Mouse (Mus musculus) MEL (cell line): ENCODE measurements at regions not wholly inside any gene's neighbourhood (a gene's known extent, or its start where the extent isn't known, plus 50 kb on each side); places are given as distances from the start of the nearest gene placed in this dataset.

Experiments used
- CTCF ChIP-seq, 3 experiments: IDR thresholded peaks in 2 of 3; conservative IDR thresholded peaks in 1 of 3; 2 replicates each; pipeline ENCODE4 v1.5.1; 2011 to 2012; ENCODE audit warnings: low read length in 3 of 3, low read depth in 2 of 3, mild to moderate bottlenecking in 2 of 3, improper control_type of control experiment in 1 of 3, inconsistent platforms in 1 of 3, mixed read lengths in 1 of 3, moderate library complexity in 1 of 3; ENCODE audit not compliant: control insufficient read depth in 1 of 3, insufficient read depth in 1 of 3, poor library complexity in 1 of 3, severe bottlenecking in 1 of 3
- ETS1 ChIP-seq: IDR thresholded peaks from 2 replicates; pipeline ENCODE4 v1.6.1; 2012; ENCODE audit warnings: low read depth, mild to moderate bottlenecking, inconsistent platforms, low read length, improper control_type of control experiment, moderate library complexity
- KAT2A ChIP-seq: conservative IDR thresholded peaks from 2 replicates; pipeline ENCODE4 v1.6.1; 2012; ENCODE audit warnings: low read depth, low read length, improper control_type of control experiment, inconsistent platforms
- NELFE ChIP-seq: IDR thresholded peaks from 2 replicates; pipeline ENCODE4 v1.6.1; 2011; ENCODE audit warnings: low read depth, low read length, improper control_type of control experiment
- POLR2A ChIP-seq, 2 experiments: IDR thresholded peaks; 2 replicates each; pipeline ENCODE4 v1.6.1; 2011 to 2012; ENCODE audit warnings: low read length in 2 of 2, mild to moderate bottlenecking in 2 of 2, control low read depth in 1 of 2, improper control_type of control experiment in 1 of 2, low read depth in 1 of 2, moderate library complexity in 1 of 2; ENCODE audit not compliant: control insufficient read depth in 1 of 2, insufficient read depth in 1 of 2, poor library complexity in 1 of 2
- POLR2AphosphoS2 ChIP-seq: IDR thresholded peaks from 2 replicates; pipeline ENCODE4 v1.6.1; 2011; ENCODE audit warnings: low read length, improper control_type of control experiment
- POLR2AphosphoS5 ChIP-seq: IDR thresholded peaks from 2 replicates; pipeline ENCODE4 v1.6.1; 2012; ENCODE audit warnings: low read depth, borderline replicate concordance, mild to moderate bottlenecking, inconsistent platforms, low read length, moderate library complexity, mixed read lengths
- TCF12 ChIP-seq: IDR thresholded peaks from 2 replicates; pipeline ENCODE4 v1.6.1; 2014; ENCODE audit warnings: low read depth, mild to moderate bottlenecking, inconsistent platforms, low read length, improper control_type of control experiment, moderate library complexity

- TF ChIP-seq POLR2A (IDR thresholded peaks at IDR 0.05; ENCODE audit: control insufficient read depth in 1 of 2, insufficient read depth in 1 of 2, low read depth in 1 of 2, low read length in 2 of 2, poor library complexity in 1 of 2) (no peak), CTCF (IDR thresholded peaks at IDR 0.05 in 2 of 3, conservative IDR thresholded peaks at IDR 0.05 in 1 of 3; ENCODE audit: control insufficient read depth in 1 of 3, insufficient read depth in 1 of 3, low read depth in 2 of 3, low read length in 3 of 3, poor library complexity in 1 of 3, severe bottlenecking in 1 of 3) (no peak), KAT2A (no peak), NELFE (no peak), POLR2AphosphoS2 (no peak), ETS1 (no peak), TCF12 (no peak), POLR2AphosphoS5 (no peak)
Observed at GRCm38 (mm10) chr8:96548663-96549062, 660.3 kb upstream of the Got2 start.
